Mouse (Mus musculus) lung, adult 2 months (tissue): ENCODE data around the gene Ppp1r3c. TPM values are rescaled to one million over a fixed set of nuclear protein-coding genes. Genes with fewer than 3 reads are reported as not detected.
"Not testable (repeated sequence)": the region's sequence is repeated elsewhere in the genome, so short reads cannot be mapped to it uniquely, and the experiment has no call there.

ENCODE experiments used
- DNase-seq: peaks from one replicate; pipeline ENCODE4 v3.0.0; 2022
- H3K4me1 ChIP-seq: fragments of 200-500 bp; 2 replicates; pipeline ENCODE4 v1.6.1; 2011; ENCODE audit warnings: low read length; ENCODE audit not compliant: control insufficient read depth, insufficient read depth
- H3K4me3 ChIP-seq: fragments of 200-500 bp; replicated peaks from 2 replicates; pipeline ENCODE3; 2011; ENCODE audit warnings: low read depth, mild to moderate bottlenecking, control low read depth, low read length; ENCODE audit errors: extremely low read depth
- CTCF ChIP-seq: fragments of 200-500 bp; IDR thresholded peaks from 2 replicates; pipeline ENCODE4 v1.5.1; 2011; ENCODE audit warnings: mild to moderate bottlenecking, low read length, control low read depth; ENCODE audit not compliant: insufficient read depth
- POLR2A ChIP-seq: fragments of 200-500 bp; IDR thresholded peaks from 2 replicates; pipeline ENCODE4 v1.6.1; 2011; ENCODE audit warnings: low read depth, mild to moderate bottlenecking, control low read depth, low read length, borderline replicate concordance; ENCODE audit errors: extremely low read depth
- WGBS: fragments of 180-500 bp; shearing (Covaris S2); methylation state at CpG from one replicate; pipeline ENCODE4 v1.1.7; 2018; 5-methylcytosine and 5-hydroxymethylcytosine counted together
- polyA plus RNA-seq: library from polyadenylated mRNA; depleted of rRNA; stranded (reverse); fragments of >200 nt; gene quantifications from 2 replicates; pipeline ENCODE4 v1.2.3, GENCODE M21; 2012

The Ppp1r3c gene
- polyA plus RNA-seq, 1 experiment: 9.8 TPM

- TF ChIP-seq POLR2A: no peak
- no peak for TF ChIP-seq CTCF
- no peaks in the 10 kb centered on the region for H3K4me1 ChIP-seq
- no peak for DNase-seq
- no peak overlapping the region for H3K4me3 ChIP-seq
These were observed 5.9 kb upstream of the Ppp1r3c start for GRCm38 (mm10) chr19:36742331-36742730.

GRCm38 (mm10) chr19:36739566-36740211 is 3.2 kb upstream of the Ppp1r3c start:
- WGBS: 36% methylated on average over 7 of the region's 7 CpGs
- H3K4me1 ChIP-seq: no peaks in the 10 kb centered on the region
- no peak overlapping the region for H3K4me3 ChIP-seq
- TF ChIP-seq CTCF (no peak), POLR2A (no peak)
- DNase-seq: no peak

GRCm38 (mm10) chr19:36738009-36738408 is 1.6 kb upstream of the Ppp1r3c start:
- WGBS: 80% methylated on average over 5 of the region's 5 CpGs
- no peak for DNase-seq
- Histone ChIP-seq H3K4me3 (no peak overlapping the region), H3K4me1 (peaks cover 3% of the 10 kb centered on the region)
- TF ChIP-seq POLR2A: no peak
- peak; percentile 32; the same call in 1 of the 2 replicates for TF ChIP-seq CTCF

- DNase-seq: no peak
- no peak for TF ChIP-seq CTCF
- TF ChIP-seq POLR2A: no peak
- H3K4me1 ChIP-seq: peaks cover 3% of the 10 kb centered on the region
- H3K4me3 ChIP-seq: peak overlapping the region; percentile 67
- 23% methylated on average over 6 of the region's 6 CpGs for WGBS
These were observed 634 bp upstream of the Ppp1r3c start for GRCm38 (mm10) chr19:36737087-36737486.

- Histone ChIP-seq H3K4me3 (no peak overlapping the region), H3K4me1 (peaks cover 3% of the 10 kb centered on the region)
- 53% methylated on average over 10 of the region's 10 CpGs for WGBS
- DNase-seq: no peak
- TF ChIP-seq POLR2A (no peak), CTCF (no peak)
These were observed 2.0 kb downstream of the Ppp1r3c start for GRCm38 (mm10) chr19:36734308-36735038.

GRCm38 (mm10) chr19:36733191-36733943 is 3.1 kb downstream of the Ppp1r3c start:
- peaks cover 3% of the 10 kb centered on the region for H3K4me1 ChIP-seq
- no peak for TF ChIP-seq CTCF
- no peak for TF ChIP-seq POLR2A
- WGBS: 82% methylated on average over 16 of the region's 16 CpGs
- DNase-seq: no peak
- H3K4me3 ChIP-seq: no peak overlapping the region

- WGBS: 67% methylated on average over 11 of the region's 11 CpGs
- no peak for DNase-seq
These were observed 5.1 kb downstream of the Ppp1r3c start for GRCm38 (mm10) chr19:36731310-36731709.

GRCm38 (mm10) chr19:36730414-36730813 is 6.0 kb downstream of the Ppp1r3c start:
- not testable (repeated sequence) for H3K4me3 ChIP-seq, DNase-seq, H3K4me1 ChIP-seq
- WGBS: 71% methylated on average over 2 of the region's 2 CpGs

More at GRCm38 (mm10) chr19:36731310-36731709, 5.1 kb downstream of the Ppp1r3c start:
- Histone ChIP-seq H3K4me3 (no peak overlapping the region), H3K4me1 (peaks cover 3% of the 10 kb centered on the region)
- TF ChIP-seq POLR2A (no peak), CTCF (no peak)

GRCm38 (mm10) chr19:36728741-36729460 is 7.6 kb downstream of the Ppp1r3c start:
- WGBS: 75% methylated on average over 12 of the region's 12 CpGs
- TF ChIP-seq CTCF (no peak), POLR2A (no peak)
- DNase-seq: no peak
- Histone ChIP-seq H3K4me3 (no peak overlapping the region), H3K4me1 (no peaks in the 10 kb centered on the region; the same call in none of the 2 replicates)

GRCm38 (mm10) chr19:36724970-36725369 is 11.5 kb downstream of the Ppp1r3c start:
- 71% methylated on average over 7 of the region's 7 CpGs for WGBS
- no peaks in the 10 kb centered on the region for H3K4me1 ChIP-seq
- TF ChIP-seq CTCF (no peak), POLR2A (no peak)
- no peak overlapping the region for H3K4me3 ChIP-seq
- DNase-seq: no peak
